Mouse (Mus musculus): Measurements from ENCODE around the gene Nxnl1. TPM values are rescaled to one million over a fixed set of nuclear protein-coding genes. Genes with fewer than 3 reads are reported as not detected.

The Nxnl1 gene
- total RNA-seq, 2 experiments from 2014 or later, result 0.26 to 0.29 TPM

- DNase-seq (ENCODE audit: low spot score in 2 of 2), result no peak
These were observed 20.5 kb upstream of the Nxnl1 start for GRCm38 (mm10) chr8:71586891-71587290.

- no peak for DNase-seq (ENCODE audit: low spot score in 2 of 2)
These were observed 13.8 kb upstream of the Nxnl1 start for GRCm38 (mm10) chr8:71580201-71580600.

GRCm38 (mm10) chr8:71579476-71579875 lies 13.1 kb upstream of the Nxnl1 start:
- no peak for DNase-seq (ENCODE audit: low spot score in 2 of 2)

- no peak for DNase-seq (ENCODE audit: low spot score in 2 of 2)
These were observed 12.6 kb upstream of the Nxnl1 start for GRCm38 (mm10) chr8:71579009-71579408.

GRCm38 (mm10) chr8:71577856-71578387 lies 11.5 kb upstream of the Nxnl1 start:
- DNase-seq (ENCODE audit: low spot score in 2 of 2), result no peak

- no peak for DNase-seq (ENCODE audit: low spot score in 2 of 2)
These were observed 8.6 kb upstream of the Nxnl1 start for GRCm38 (mm10) chr8:71575020-71575419.

- no peak for DNase-seq (ENCODE audit: low spot score in 2 of 2)
These were observed 8.0 kb upstream of the Nxnl1 start for GRCm38 (mm10) chr8:71574426-71574825.

GRCm38 (mm10) chr8:71572847-71573633 lies 6.6 kb upstream of the Nxnl1 start:
- peak in 1 of 2 experiments; percentile 60 for DNase-seq (ENCODE audit: low spot score in 2 of 2)

GRCm38 (mm10) chr8:71572077-71572476 lies 5.7 kb upstream of the Nxnl1 start:
- no peak for DNase-seq (ENCODE audit: low spot score in 2 of 2)

- peak; percentile 60 to 87 for DNase-seq (ENCODE audit: low spot score in 2 of 2)
These were observed 4.0 kb upstream of the Nxnl1 start for GRCm38 (mm10) chr8:71570291-71570954.

- DNase-seq (ENCODE audit: low spot score in 2 of 2), result peak; percentile 43 to 79
These were observed 3.2 kb upstream of the Nxnl1 start for GRCm38 (mm10) chr8:71569366-71570290.

- no peak for DNase-seq (ENCODE audit: low spot score in 2 of 2)
These were observed 2.5 kb upstream of the Nxnl1 start for GRCm38 (mm10) chr8:71568941-71569340.

- DNase-seq (ENCODE audit: low spot score in 2 of 2), result peak; percentile 61 to 71
These were observed 2.1 kb upstream of the Nxnl1 start, which contains the start of gene Slc27a1 for GRCm38 (mm10) chr8:71568387-71568937. TSS of gene Slc27a1 (plus strand) at chr8:71568882.

GRCm38 (mm10) chr8:71567587-71567986 lies 1.2 kb upstream of the Nxnl1 start:
- no peak for DNase-seq (ENCODE audit: low spot score in 2 of 2)

GRCm38 (mm10) chr8:71563992-71564391 lies 2.4 kb downstream of the Nxnl1 start:
- DNase-seq (ENCODE audit: low spot score in 2 of 2), result no peak

GRCm38 (mm10) chr8:71562751-71563150 lies 3.6 kb downstream of the Nxnl1 start:
- peak; percentile 79 to 84 for DNase-seq (ENCODE audit: low spot score in 2 of 2)

- peak in 1 of 2 experiments; percentile 39 for DNase-seq (ENCODE audit: low spot score in 2 of 2)
These were observed 5.0 kb downstream of the Nxnl1 start for GRCm38 (mm10) chr8:71561401-71561800.

- DNase-seq (ENCODE audit: low spot score in 2 of 2), result no peak
These were observed 5.6 kb downstream of the Nxnl1 start for GRCm38 (mm10) chr8:71560765-71561164.

- no peak for DNase-seq (ENCODE audit: low spot score in 2 of 2)
These were observed 6.3 kb downstream of the Nxnl1 start for GRCm38 (mm10) chr8:71560071-71560470.

GRCm38 (mm10) chr8:71558958-71559690 lies 7.3 kb downstream of the Nxnl1 start:
- no peak for DNase-seq (ENCODE audit: low spot score in 2 of 2)

Measured in gastrocnemius, postnatal 4 days (tissue).